Mouse (Mus musculus): Measurements from ENCODE around the gene Tha1. TPM values are rescaled to one million over a fixed set of nuclear protein-coding genes. Genes with fewer than 3 reads are reported as not detected.

Gene Tha1
- total RNA-seq, 2 experiments from 2014 or later, result 4.3 to 5.2 TPM

GRCm38 (mm10) chr11:117828149-117828887 lies 45.0 kb downstream of the Tha1 start:
- DNase-seq, result no peak
- intact Hi-C loops (cut with DNase I), result loop anchor here (5.0 kb wide), 3 partner anchors 121 to 596 kb away; no protein-coding TSS in a partner anchor

GRCm38 (mm10) chr11:117827386-117827785 lies 45.9 kb downstream of the Tha1 start:
- intact Hi-C loops (cut with DNase I), result loop anchor here (5.0 kb wide), 3 partner anchors 120 to 595 kb away; no protein-coding TSS in a partner anchor

DNA sequence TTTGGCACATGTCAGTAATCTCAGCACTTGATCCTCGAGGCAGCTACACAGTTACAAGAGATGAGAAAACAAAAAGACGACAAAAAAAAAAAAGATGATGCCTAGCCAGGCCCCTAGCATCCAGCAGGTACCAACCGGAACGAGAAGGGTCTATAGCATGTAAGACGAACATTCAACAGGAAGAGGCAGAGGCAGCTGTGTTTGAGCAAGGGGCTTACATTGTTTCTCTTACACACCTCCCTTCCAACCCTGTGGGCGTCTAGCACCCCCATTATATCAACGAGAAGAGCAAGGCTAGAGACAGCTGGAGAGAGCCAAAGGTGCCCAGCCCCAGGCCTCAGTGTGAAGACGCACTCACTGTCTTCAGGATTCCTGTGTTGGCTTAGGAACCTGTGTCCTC lies 46.4 kb downstream of the Tha1 start:
- no peak for DNase-seq
- intact Hi-C loops (cut with DNase I), result loop anchor here (5.0 kb wide), 3 partner anchors 120 to 595 kb away; no protein-coding TSS in a partner anchor

More at GRCm38 (mm10) chr11:117827386-117827785, 45.9 kb downstream of the Tha1 start:
- no peak for DNase-seq

DNA sequence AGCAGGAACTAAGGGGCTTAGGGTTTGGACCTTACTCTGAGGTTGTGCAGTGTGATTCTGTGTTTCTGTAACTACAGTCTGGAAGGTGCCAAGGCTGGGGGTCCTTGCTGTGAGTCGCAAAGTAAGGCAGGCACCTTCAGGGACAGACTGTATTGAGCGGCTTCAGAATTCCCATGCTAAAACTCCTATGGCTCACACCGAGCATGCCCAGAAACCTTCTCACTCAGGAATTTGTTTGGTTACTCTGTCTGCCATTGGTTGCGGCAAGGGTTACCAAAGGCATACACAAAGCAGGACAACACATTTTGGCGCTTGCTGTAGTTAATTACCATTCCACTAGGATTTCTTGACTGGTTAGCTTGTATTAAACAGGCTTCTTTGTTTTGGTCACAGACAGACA lies 47.1 kb downstream of the Tha1 start:
- intact Hi-C loops (cut with DNase I), result loop anchor here (5.0 kb wide), 3 partner anchors 119 to 594 kb away; no protein-coding TSS in a partner anchor
- DNase-seq, result no peak

GRCm38 (mm10) chr11:117825333-117826101 lies 47.8 kb downstream of the Tha1 start, which contains the start of the genes Afmid and Tk1:
Gene Afmid, plus strand, starts transcription at chr11:117825924.
Gene Tk1, minus strand, starts transcription at chr11:117826092.
- intact Hi-C loops (cut with DNase I), result loop anchor here (1.0 to 5.0 kb wide), 4 partner anchors 35 to 593 kb away; no protein-coding TSS in a partner anchor
- DNase-seq, result peak; percentile 53 to 57

DNA sequence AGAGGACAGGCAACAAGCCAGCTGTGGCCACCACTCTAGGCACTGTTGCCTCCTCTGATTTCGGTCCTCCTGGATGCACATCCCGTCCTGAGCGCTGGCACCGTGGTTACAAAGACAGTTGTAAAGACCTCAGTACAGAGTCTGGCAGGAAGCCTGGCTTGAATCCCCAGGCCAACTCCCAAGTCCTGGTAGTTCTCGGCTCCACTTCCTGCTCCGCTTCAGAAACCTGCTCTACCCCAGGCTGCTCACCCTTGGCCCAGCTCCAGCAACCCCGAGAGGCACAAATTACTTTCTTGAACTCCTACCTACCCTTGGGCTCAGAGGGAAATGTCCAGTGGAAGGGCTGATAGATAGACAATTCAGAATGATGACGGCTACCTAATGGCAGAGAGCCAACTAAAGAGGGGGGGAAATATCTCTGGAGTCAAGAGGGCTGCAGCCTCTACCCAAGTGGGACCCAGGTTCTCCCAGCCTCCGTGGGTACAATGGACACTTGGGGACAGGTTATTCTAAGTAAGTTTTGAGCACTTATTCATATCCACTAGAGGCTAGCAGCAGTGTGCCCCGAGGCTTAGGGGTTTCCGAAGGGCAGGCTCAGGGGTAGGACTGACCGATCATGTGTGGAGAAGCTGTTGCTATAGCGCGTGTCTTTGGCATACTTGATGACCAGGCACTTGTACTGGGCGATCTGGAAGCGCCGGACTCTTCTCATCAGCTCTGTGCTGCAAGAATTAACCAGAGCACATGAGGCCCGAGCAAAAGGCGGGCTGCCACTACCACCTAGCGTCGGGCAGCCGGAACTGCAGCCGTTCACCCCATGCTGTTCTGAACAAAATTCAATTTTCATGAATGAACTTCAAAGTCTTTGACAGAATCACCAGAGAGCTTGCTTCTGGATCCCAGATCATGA lies 49.0 kb downstream of the Tha1 start:
- DNase-seq, result peak; percentile 72 to 78
- intact Hi-C loops (cut with DNase I), result no loop called here

GRCm38 (mm10) chr11:117823411-117823810 lies 49.9 kb downstream of the Tha1 start:
- intact Hi-C loops (cut with DNase I), result no loop called here
- DNase-seq, result no peak

GRCm38 (mm10) chr11:117822728-117823241 lies 50.5 kb downstream of the Tha1 start:
- peak in 1 of 2 experiments; percentile 28 for DNase-seq
- intact Hi-C loops (cut with DNase I), result no loop called here

DNA sequence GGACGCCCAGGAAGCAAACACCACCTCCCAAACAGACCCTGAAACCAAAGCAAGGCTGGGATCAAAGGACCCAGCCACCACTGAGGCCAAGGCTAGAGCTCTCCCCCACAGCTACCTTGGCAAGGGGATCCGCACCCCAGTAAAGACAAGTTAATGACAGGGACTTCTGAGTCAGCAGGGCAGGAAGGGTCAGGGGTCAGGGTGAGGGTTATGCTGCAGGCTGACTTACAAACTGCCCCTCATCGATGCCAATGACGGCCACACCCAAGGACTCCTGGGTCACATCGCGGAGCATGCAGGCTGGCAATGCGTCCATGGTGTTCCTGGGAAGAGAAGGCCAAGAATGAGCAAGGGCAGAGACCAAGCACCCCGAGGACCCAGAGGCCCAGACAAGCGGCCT lies 51.4 kb downstream of the Tha1 start:
- intact Hi-C loops (cut with DNase I), result no loop called here
- no peak for DNase-seq

- intact Hi-C loops (cut with DNase I), result no loop called here
- no peak for DNase-seq
These were observed 53.1 kb downstream of the Tha1 start for GRCm38 (mm10) chr11:117820173-117820572.

GRCm38 (mm10) chr11:117819095-117819494 lies 54.2 kb downstream of the Tha1 start:
- peak; percentile 46 to 50 for DNase-seq
- intact Hi-C loops (cut with DNase I), result no loop called here

Other genes with a start within 250 kb of the Tha1 start
- 10 to 100 TPM; 15.0 to 19.6 TPM for gene Tnrc6c, start 219.2 kb downstream of the Tha1 start, total RNA-seq (2021)
- gene Tmc8, start 91.4 kb downstream of the Tha1 start, total RNA-seq (2021), result 1 to 10 TPM; 1.2 to 1.7 TPM
- 1 to 10 TPM; 5.8 to 5.9 TPM for gene Tmc6, start 91.3 kb downstream of the Tha1 start, total RNA-seq (2021)
- not detected for gene 6030468B19Rik, start 75.8 kb downstream of the Tha1 start, total RNA-seq (2021)
- under 1 TPM; 0.57 to 0.89 TPM for gene Gm20708, start 63.8 kb downstream of the Tha1 start, total RNA-seq (2021)
- 100 to 1,000 TPM; 155 to 161 TPM for gene Syngr2, start 63.8 kb downstream of the Tha1 start, total RNA-seq (2021)
- gene Afmid, start 47.6 kb downstream of the Tha1 start, total RNA-seq (2021), result 1 to 10 TPM; 2.7 to 3.0 TPM
- 1 to 10 TPM; 4.5 TPM for gene Tk1, start 47.4 kb downstream of the Tha1 start, total RNA-seq (2021)
- under 1 TPM; 0.74 to 0.84 TPM for gene Birc5, start 24.2 kb downstream of the Tha1 start, total RNA-seq (2021)
- gene Tmem235, start 12.7 kb downstream of the Tha1 start, total RNA-seq (2021), result not detected
- 1 to 10 TPM; 1.8 to 4.7 TPM for gene Socs3, start 96.6 kb upstream of the Tha1 start, total RNA-seq (2021)
- 10 to 100 TPM; 17.9 to 18.9 TPM for gene Pgs1, start 112.8 kb upstream of the Tha1 start, total RNA-seq (2021)